Mouse (Mus musculus): Measurements from ENCODE around the gene Trpm1.

The Trpm1 gene

DNA sequence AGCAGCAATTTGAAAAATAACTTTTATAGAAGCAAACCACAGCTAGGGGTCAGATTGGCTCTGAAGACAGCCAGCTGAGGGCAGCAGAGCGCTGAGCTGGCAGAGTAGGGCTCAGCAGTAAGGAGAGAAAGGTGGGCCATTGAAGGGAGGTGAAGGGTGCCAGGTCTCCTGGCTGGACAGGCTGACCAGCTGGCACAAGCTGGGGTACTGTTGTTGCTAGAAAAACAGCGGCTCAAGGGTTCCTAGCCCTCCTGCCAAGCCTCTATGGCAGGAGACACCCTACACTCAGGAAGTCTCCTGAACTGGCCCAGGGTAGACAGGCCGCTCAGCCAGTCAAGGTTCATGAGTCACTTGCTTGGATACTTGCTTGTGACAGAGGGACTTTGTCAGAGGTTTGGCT, 11.4 kb downstream of the Trpm1 start:
- peak; percentile 64 for DNase-seq

DNA sequence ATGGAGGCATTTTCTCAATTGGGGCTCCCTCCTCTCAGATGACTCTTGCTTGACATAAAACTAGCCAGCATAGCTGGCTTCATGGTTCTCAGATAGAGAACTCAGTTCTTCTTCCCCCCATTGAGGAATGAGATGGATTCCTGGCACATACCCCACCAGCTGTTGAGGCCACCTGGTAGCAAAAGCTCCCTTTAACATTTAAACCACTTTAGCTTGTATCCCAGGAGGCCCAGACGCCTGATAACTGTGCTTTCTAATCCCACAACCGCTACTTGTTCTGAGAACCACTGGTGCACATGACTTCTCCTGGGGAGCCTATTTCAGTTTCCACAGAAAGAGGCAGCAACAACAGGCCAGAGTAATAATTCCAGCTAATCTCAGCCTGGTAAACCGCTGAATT, 12.4 kb downstream of the Trpm1 start:
- no peak for DNase-seq

DNA sequence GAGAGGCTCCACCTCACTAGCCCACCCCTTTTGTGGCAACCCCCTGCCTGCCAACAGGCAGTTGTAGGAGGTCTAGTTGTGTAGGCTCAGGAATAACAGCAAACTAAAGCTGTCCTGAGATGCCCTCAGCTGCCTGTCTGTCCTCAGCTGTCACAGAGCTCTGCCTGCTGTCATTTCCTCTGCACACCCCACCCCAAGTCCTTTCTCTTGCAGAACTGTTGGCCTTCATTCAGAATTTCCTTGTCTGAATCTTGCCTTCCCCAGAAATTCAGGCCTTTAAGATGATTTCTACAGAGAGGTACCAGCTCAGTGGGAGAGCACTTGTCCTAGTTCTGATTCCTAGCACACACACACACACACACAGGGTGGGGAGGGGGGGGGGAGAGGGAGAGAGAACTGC, 13.1 kb downstream of the Trpm1 start:
- DNase-seq, result no peak

DNA sequence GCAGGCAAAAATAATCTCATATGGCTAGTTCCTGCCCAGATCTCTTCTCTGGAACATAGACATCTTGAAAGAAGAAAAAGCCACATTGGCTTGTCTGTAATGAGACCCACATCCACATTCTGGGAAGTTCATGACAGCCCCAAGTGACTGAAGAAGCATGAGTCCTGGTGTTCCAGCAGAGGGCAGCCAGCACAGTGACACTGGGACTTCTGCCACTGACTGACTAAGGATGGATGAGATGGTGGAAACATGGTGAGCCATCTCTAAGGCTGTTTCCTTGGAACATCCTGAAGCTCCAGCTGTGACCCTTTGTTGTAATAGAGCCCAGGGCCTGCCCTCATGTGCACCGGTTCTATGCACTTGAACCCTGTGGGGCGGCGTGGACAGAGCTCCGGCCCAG, 25.7 kb downstream of the Trpm1 start:
- DNase-seq, result no peak

DNA sequence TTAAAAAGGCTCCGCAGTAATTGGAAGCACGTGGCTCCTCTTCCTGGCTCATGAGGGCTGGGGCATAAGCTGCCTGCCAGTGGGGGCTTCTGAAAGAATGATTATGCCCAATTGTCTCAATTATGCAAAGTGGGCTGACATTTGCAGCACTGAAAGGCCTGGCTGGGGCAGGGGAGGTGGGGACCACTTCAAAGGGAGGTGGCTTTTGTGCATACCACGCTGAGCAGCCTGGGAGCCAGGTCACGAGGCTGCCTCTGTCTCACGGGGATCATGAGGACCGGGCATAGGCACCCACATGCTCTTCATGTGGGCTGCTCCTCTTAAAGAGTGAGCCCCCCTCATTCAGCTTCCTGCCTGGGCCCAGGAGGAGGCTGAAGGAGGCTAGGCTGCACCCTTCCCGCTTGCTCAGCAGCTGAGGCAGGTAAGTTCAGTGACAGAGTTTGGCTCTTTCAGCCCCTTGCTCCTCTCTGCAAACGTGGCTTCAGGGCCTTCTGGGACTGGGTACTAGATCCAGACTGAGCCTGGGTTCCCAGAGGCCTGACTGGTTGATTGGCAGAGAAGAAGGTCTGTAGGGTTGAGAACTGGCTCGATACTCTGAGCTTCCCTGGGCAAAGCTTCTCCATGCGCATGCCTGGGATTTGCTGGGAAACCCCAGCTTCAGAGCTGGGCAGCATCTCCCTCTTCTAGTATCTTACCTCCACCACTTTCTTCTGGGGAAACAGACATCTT, 31.7 kb downstream of the Trpm1 start:
- DNase-seq, result no peak

DNA sequence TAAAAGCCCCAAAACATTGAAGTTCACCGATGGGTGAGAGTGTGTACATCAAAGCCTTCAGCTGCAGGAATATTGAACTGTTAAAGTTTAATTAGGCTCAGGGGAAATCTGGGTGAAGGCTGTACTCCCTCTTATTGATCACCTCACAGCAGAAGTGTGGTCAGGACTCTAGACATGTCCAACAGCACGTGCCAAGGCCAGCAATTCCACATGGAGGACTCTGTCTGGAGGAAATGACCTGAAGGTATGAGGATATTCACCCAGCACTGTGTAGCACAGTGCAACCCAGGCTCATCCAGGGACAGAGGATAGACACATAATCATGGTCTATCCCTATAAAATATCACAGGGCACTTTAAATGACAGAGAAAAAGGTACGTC, 32.3 kb downstream of the Trpm1 start:
- DNase-seq, result no peak

DNA sequence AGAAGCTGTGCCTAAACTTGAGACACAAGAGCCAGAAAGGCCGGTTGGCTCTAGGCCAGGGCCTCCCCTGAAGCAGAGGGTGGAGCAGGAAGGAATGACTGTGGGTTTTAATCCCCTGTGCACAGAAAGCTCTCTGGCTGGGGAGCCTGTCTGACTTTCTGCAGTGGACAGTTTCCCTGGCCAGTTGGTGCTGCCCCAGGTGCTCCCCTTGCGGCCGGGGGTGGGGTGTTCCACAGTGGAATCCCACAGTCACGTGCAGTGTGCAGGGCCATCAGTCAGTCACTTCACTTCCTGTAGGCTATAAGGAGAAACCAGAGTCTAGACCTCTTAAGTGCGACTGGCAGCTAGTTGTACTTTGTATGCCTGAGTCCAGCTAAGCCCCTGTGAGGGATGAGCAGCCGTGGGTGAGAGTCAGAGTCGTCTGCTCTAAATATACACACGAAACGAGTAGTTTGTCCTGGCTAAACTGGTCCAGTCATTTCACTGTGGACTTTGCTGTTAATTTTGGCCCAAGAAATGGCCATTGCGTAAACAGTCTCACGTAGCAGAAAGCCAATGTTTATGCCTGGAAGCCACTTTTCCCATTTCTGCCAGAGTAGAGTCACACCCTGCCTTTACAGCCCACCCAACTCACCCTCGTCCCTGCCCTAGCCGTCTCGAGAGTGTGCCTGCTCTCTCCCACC, 38.8 kb downstream of the Trpm1 start:
- peak; percentile 49 for DNase-seq

DNA sequence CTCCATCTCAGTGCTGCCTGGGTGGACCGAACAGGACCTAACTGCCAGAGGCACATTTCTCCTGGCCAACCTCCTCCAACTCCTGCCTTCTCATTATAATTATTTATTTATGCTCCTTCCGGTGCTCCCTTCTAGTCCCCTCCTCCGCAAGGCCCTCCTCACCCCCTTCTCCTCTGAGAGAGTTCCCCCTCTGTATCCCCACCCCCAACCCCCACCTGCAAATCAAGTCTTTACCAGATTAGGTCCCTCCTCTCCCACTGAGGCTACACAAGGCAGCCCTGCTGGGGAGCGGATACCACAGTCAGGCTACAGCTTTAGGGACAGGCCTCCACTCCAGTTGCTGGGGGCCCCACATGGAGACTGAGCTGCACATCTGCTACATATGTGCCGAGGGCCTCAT, 39.8 kb downstream of the Trpm1 start:
- DNase-seq, result no peak

DNA sequence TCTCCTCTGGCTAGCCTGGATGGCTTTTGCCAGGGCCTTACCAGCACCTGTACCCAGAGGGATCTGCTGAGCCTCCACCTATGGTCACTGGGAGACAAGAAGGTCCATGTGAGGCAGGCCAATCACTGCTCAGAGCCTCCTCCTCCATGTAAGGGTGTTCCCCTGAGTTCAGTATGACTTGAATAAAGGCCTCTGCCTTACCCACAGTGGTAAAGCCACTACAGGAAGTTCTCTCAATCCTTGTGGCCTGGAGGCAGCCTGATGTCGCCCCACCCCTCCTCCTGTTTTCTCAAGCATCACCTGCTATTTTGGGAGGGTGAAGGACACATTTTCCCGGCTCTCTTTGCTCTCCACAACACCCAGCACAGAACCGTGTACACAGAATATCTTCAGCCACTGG, 42.5 kb downstream of the Trpm1 start:
- DNase-seq, result no peak

DNA sequence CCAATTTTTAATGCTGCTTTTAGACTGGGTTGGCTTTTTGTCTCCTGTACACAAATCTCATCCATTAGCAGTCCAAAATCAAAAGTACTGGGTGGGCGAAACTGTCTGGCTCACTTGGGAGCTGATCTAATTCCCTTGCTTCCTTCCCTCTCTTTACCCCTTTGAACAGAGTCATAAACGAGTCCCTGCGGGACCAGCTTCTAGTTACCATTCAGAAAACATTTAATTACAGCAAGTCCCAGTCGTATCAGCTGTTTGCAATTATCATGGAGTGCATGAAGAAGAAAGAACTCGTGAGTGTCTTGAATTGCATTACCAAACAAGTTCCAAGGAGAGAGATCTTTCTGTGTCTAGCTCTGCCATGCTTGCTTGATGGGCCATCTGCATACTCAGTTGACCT, 55.1 kb downstream of the Trpm1 start:
- no peak for DNase-seq

DNA sequence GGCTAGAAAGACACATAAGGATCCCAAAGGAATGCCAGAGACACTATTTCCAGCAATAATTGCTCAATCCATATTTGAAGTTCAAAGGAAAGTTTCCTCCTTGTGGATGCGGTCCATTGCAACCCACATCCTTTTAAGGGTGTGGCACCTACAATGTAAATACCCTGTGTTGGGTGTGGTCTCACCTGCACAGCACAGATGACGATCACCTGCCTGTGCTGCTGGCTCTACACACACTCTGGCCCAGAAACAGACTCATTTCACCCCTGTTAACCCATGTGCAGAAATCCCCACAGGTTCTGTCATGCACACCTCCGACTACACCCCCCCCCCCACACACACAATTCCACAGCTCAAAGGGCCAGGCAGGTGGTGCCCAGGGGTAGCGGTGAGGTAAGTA, 59.2 kb downstream of the Trpm1 start:
- DNase-seq, result no peak

DNA sequence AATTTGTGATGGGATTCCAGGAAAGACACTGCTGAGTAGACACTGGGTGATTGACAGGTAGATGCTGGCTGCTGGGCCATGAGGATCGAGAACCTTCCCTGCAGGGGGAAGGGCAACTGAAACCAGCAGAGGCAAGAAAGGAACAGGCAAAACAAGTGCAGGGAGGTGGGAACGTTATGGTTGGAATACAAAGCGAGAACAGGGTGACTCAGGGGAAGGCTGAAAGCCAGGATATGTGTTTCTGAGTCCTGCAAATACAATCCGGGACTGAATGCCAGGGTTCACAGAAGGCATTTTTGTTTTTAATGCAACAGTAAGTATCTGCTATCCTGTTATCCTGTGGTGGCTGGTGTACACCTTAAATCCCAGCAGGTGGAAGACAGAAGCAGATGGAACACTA, 60.4 kb downstream of the Trpm1 start:
- DNase-seq, result no peak

DNA sequence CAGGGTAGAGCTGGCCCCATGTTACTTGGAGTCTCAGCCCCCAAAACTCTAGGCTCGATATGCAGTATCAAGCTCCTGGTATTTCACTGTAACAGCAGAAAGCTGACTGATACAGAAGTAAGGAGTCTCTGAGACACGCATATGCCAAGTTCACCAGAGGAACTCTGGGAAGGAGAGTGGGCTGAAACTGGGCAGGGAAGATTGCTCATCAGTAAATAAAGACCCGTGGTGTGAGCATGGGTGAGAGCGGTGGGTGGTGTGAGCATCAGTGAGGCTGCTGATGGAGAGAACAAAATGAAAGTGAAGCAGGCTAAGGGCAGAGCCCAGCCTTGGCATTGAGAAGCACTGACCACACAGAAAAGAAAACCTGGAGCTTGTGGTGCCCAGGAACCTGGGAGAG, 62.0 kb downstream of the Trpm1 start:
- no peak for DNase-seq

DNA sequence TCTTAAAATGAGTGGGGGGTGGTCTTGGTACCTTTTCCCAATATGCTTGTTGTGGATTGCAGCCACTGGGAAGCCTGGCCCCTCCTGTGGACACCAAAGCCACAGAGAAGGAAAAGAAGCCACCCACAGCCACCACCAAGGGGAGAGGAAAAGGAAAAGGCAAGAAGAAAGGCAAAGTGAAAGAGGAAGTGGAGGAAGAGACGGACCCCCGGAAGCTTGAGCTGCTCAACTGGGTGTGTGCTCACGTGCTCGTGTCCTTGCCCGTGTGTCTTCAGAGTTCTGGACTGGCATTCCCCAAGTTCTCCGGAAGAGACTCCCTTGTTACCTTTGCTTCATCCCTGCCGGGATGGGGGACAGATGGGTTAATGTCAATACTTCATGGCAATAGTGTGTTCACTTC, 63.8 kb downstream of the Trpm1 start:
- DNase-seq, result no peak

DNA sequence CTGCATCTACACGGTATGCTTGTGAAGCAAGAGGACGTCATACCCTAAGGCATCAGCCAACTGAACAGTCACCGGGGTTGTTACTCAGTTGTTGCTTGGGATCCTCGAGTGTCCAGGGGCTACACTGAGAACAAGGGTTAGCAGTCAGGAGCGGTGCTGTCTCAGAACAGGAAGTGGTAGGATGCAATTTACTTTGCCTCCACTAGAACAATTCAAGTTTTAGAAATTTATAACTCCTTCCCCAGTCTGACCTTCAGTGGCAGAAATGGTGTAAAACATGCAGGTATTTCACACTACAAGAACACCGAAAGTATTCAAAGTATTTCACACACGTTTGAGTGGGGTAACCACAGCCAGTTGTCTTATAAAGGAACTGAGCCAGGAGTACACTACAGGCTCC, 66.1 kb downstream of the Trpm1 start:
- no peak for DNase-seq

DNA sequence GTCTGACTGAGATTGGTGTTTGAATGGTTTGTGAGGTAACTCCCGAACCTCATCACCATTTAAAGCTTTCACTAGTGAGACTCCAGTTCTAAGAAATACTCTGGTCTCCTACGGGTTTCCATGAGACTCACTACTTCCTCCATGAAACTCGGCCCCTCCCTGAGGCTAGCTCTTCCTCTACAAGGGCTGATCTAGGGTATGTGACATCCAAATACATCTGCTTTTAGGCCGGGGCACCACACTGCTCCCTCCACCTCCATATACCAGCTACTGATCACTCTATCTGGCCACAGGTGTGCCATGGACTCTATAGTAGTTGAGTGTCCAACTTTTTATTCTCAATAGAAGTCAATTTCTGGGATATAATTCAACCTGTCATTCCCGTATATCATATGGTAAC, 69.6 kb downstream of the Trpm1 start:
- DNase-seq, result no peak

DNA sequence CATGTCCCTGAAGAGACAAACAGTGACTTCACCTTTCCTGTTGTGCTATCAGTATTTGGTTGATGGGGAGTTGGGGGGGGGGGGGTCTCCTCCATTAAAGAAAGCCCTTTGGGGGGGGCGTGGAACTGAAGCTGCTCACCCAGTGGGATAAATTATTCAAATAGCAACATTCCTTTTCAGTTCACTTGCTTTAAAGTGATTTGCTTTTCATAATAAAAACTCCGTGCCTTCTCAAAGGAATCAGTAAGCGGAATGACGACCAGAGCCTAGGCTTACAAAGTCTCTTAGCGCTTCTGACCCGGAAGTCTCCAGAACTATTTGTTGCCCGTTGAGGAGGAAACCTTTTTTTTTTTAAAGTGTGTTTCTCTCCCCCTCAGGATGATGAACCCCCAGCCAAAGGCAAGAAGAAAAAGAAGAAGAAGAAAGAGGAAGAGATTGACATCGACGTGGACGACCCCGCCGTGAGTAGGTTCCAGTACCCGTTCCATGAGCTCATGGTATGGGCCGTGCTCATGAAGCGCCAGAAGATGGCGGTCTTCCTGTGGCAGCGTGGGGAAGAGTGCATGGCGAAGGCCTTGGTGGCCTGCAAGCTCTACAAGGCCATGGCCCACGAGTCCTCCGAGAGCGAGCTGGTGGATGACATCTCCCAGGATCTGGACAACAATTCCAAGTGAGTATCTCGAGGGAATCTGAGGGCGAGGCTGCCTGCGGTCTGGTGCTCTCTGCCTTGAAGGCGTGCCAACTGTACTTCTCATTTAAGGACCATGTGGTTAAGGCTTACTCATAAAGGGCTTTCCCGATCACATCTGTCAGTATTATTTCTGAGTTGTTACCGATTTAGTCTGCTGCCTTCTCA, 72.9 kb downstream of the Trpm1 start:
- DNase-seq, result no peak

DNA sequence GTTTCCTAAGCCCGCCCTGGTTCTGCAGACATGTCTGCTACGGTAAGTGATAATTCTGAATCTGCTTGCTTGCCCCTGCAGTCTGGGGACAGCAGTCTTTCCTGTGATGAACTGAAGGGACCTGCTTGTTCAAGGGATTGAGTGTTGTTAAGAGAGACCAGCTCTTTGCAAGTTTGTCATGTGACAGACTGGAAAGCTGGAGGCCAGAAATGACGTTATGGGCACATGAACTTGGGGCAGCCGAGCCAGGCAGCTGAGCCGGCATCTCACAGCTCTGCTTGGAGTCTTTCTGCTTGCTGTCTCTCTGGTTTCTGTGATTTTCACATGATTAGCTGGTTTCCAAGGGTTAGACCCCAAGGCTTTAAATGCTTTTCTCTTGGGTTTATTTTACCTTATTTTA, 74.0 kb downstream of the Trpm1 start:
- no peak for DNase-seq

DNA sequence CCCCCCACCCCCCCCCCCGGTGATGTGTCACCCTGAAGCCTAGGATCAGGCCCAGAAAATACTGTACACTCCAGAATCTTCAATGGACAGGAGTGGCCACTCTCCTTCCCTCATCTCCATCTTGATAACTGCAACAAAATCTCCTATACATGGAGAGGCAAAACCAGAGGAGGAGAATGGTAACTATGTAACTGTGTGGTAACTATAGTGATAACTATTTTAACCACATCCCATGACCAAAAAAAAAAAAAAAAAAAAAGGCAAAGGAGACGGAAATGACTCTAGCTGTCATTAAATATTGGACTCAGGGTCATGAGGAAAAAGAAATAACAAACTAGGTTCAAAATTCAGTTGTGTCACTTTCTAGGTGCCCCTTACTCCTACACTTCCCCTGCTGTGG, 74.7 kb downstream of the Trpm1 start:
- DNase-seq, result no peak

DNA sequence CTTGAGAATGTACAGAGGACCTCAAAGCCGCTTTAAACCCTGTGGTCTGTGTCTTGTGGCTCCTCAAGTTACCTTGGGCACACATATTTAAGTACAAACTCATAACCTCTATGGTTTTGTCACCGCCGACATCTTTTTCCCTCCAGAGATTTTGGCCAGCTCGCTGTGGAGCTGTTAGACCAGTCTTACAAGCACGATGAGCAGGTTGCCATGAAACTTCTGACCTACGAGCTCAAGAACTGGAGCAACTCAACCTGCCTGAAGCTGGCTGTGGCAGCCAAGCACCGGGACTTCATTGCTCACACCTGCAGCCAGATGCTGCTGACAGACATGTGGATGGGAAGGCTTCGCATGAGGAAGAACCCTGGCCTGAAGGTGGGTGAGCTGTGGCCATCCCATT, 76.3 kb downstream of the Trpm1 start:
- no peak for DNase-seq

DNA sequence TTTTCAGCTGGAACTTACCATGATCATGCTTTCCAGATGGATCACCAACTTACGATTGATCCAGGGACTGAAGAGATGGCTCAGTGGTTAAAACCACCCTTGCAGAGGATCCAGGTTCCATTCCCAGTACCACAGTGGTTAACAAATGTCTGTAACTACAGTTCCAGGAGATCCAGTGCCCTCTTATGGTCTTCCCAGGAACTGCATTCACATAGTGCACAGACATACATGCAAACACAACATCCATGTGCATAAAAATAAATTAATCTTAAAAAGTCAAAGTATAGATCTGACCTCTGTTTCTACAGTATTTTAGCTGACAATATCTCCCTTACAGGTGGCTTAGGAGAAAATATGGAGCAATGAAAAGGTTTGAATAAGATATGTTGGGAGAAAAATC, 77.4 kb downstream of the Trpm1 start:
- DNase-seq, result no peak

DNA sequence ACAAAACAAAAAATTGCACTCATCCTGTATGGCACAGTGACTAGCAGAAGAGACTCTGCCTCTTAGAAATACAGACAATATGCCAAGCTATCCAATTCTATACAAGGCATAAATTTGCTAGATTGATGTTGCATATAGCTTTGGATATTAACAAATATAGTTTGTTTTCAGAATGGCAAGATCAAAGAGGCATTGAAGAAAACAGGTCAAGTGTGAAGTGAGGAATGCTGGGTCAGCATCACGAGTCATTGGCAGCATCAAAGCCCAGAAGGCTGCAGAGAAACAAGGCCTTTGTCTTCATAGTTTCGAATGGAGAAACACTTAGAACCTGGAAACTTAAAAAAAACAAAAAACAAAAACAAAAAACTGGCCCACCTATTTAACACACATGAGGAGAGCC, 78.4 kb downstream of the Trpm1 start:
- no peak for DNase-seq

DNA sequence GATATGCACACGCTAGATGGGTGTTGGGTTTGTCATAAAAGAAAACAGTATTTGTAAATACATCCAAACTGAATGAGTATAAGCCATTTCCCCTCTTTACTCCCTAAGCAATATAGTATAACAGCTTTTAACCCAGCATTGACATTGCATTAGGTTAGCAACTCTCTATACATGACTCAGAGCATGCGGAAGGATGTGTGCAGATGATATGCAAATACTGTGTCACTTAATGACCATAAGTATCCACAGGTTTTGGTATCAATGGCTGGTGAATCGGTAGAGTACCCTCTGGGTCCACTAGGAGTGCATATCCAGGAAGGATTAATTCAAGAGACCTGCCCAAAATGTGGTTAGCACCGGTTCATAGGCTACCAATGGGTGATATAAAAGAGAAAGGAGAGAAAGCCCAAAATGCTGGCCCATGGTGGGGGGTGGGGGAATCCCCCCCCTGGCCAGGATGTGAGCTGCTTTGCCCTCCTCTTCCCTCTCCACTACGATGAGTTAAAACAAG, 80.7 kb downstream of the Trpm1 start:
- DNase-seq, result no peak

DNA sequence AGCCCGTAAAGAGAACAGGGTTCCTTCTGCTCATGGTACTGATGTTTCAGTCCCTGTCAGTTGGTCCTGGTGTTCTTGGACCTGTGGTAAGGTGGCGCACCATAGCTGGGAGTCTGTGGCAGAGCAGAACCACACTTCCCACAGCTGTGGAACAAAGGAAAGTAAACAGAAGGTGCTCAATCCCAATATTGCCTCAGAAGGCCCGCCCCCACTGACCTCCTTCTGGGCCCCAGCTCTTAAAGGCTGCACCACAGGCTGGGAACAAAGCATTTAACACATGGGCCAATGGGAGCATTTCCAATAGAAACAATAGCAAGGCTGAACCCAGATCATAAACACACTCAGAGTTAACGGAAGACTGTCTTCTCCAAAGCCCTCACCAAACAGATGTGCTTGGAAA, 82.9 kb downstream of the Trpm1 start:
- no peak for DNase-seq
